Mouse (Mus musculus) heart, postnatal 0 days (tissue): ENCODE data around the gene Uhrf1.

Source experiments
- CTCF ChIP-seq: IDR thresholded peaks from 2 replicates; pipeline ENCODE4 v1.5.1; 2016; ENCODE audit warnings: antibody characterized with exemption, control low read depth, low read depth
- EP300 ChIP-seq: IDR thresholded peaks from 2 replicates; pipeline ENCODE4 v1.6.1; 2016; ENCODE audit warnings: antibody characterized with exemption, low read depth

DNA sequence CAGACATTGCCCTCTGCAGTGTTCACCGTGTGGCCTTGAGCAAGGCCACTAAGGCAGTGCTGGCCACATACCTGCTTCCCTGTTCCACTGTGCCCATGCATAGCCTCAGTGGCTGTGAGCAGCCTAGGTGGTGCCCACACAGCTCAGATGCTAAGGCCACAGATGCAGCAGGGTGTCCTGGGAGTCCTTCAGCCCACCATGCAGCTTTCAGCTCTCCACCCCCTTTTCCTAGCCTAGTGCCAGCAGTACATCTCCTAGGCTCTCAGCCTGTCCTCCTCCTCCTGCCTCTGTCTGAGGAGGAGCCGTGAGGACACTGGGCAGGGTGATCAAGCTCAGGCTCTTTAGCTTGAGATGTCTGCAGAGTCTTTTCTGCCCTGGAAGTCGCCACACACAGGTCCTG is 67.0 kb downstream of the Uhrf1 start:
- no peak for TF ChIP-seq CTCF
- TF ChIP-seq EP300 = no peak
